Mouse (Mus musculus): ENCODE data around the gene Nyx. TPM values are rescaled to one million over a fixed set of nuclear protein-coding genes. Genes with fewer than 3 reads are reported as not detected.

The Nyx gene
- polyA plus RNA-seq, 1 experiment from 2014 or later, result not detected

DNA sequence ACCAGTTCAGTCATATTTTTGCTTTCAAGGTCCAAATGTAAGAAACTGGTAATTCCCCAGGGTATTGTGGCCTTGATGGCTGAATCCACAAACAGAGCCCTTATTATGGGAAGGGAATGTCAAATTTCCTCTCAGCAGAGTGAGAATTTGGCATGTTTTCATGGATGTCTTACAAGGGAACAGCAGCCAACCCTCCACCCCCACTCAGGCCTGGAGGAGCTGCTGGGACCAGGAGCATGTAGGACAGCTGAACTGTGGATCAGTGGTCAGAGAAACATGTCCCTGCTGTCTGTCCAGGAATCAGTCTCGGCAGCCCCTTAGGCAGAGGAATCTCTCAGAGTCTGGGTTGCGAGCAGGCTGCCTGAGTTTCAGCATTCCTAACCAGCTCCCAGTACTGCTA, 771 bp downstream of the Nyx start:
- no peaks in the 10 kb centered on the region for H3K4me1 ChIP-seq (replicated peaks; ENCODE audit: control insufficient read depth, insufficient read depth, low read length)
- no peaks in the 10 kb centered on the region for H3K36me3 ChIP-seq (ENCODE audit: control insufficient read depth, insufficient read depth, low read length)
- H3K9me3 ChIP-seq (ENCODE audit: control insufficient read depth, low read length), result no peaks in the 10 kb centered on the region
- H3K27ac ChIP-seq (ENCODE audit: low read depth, low read length), result no peak overlapping the region
- H3K27me3 ChIP-seq (ENCODE audit: control insufficient read depth, insufficient read depth, low read length), result peaks cover 2% of the 10 kb centered on the region; the same call in 1 of the 2 replicates
- ATAC-seq (ENCODE audit: low FRiP score) (no peak), DNase-seq (ENCODE audit: low spot score) (no peak)
- H3K4me3 ChIP-seq (ENCODE audit: low read depth, low read length), result no peak overlapping the region
- 97% methylated on average over 2 of the region's 2 CpGs for WGBS
- H3K9ac ChIP-seq (ENCODE audit: low read depth, low read length), result no peak overlapping the region
- no peak overlapping the region for H3K4me2 ChIP-seq (replicated peaks; ENCODE audit: low read depth, low read length)

DNA sequence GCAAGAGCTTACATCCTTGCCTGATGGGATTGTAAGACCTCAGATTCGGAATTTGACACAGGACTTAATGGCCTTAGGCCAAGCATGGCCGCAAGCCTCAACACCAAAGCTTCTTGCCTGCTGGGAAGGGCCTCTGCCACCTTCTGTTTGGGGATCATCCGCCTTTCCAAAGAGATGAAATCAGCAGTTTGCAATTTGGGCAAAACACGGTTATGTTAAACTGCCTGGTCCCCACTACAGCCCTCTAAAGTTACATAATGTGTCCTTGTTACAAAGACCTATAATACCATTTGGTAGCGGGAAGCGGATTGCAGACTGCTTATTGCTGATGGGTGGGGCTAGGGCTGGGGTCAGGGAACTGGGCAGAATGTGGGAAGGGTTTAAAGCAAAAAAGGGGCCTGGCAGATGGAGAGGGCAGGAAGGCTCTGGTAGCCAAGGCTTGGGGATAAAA, 1.2 kb downstream of the Nyx start:
- no peak for DNase-seq (ENCODE audit: low spot score)
- H3K36me3 ChIP-seq (ENCODE audit: control insufficient read depth, insufficient read depth, low read length), result no peaks in the 10 kb centered on the region
- H3K4me1 ChIP-seq (replicated peaks; ENCODE audit: control insufficient read depth, insufficient read depth, low read length), result no peaks in the 10 kb centered on the region
- no peaks in the 10 kb centered on the region for H3K9me3 ChIP-seq (ENCODE audit: control insufficient read depth, low read length)
- peaks cover 2% of the 10 kb centered on the region; the same call in 1 of the 2 replicates for H3K27me3 ChIP-seq (ENCODE audit: control insufficient read depth, insufficient read depth, low read length)
- H3K4me2 ChIP-seq (replicated peaks; ENCODE audit: low read depth, low read length), result no peak overlapping the region
- H3K4me3 ChIP-seq (ENCODE audit: low read depth, low read length), result no peak overlapping the region
- no peak overlapping the region for H3K27ac ChIP-seq (ENCODE audit: low read depth, low read length)
- no peak for ATAC-seq (ENCODE audit: low FRiP score)
- 88% methylated on average over 6 of the region's 6 CpGs for WGBS
- H3K9ac ChIP-seq (ENCODE audit: low read depth, low read length), result no peak overlapping the region

DNA sequence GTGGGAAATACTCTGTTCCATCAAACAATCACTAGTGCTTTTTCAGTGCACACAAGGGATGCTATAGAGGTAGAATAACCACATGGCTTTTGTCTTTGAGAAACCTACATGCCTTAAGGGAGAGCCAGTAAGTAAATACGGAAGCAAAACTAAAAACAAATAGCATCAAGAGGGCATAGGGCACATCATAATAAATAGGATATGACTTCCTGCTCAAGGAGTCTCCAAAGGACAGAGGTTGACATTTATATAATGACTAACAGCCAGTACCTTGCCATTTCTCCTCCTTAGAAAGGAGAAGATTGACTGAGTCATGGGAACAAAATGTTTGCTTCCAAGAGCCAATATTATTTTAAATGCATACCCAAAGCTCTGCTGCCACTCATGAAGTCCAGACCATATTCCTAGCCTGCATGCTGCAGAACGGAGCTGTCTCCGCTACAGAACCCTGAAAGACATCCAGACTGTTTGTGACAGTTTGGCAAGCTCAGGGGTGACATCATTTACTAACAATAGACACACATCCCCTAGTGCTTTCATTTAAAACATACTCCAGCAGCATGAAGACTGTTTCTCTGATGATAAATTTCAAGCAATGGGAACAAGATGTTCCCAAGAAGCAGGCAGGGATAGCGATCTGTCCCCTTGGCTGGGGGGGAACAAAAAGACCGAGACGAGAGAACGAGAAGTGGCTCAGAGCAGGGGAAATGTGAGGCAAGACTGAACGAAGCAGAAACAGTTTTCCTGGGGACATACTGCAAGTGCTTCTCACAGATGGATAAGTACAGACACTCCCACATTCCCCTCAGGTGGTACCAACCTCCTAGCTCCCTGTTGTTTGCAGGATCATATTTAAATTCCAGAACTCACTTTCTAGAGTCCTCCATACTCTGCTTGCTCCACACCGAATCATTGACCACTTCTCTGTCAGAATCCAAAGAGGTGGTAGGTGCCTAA, 3.5 kb downstream of the Nyx start:
- H3K27me3 ChIP-seq (ENCODE audit: control insufficient read depth, insufficient read depth, low read length), result peaks cover 4% of the 10 kb centered on the region; the same call in 1 of the 2 replicates
- no peak for ATAC-seq (ENCODE audit: low FRiP score)
- DNase-seq (ENCODE audit: low spot score), result no peak

DNA sequence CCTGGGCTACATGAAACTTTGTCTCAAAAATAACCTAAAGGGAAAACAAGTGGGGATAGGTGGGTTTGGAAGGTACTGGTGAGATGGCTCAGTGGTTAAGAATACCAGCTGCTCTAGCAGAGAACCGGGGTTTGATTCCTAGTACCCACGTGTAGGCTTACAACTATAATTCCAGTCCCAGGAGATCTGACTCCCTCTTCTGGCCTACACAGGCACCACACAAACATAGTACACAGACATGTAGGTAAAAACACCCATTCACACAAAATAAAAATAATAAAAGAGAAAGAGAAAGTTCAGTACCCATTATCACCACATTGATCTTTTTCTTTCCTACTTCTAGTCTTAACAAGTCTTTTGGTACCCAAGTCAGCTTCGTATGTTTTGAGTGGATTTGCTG, 6.0 kb downstream of the Nyx start:
- Histone ChIP-seq H3K4me3 (ENCODE audit: low read depth, low read length) (no peak overlapping the region), H3K36me3 (ENCODE audit: control insufficient read depth, insufficient read depth, low read length) (no peaks in the 10 kb centered on the region), H3K9ac (ENCODE audit: low read depth, low read length) (no peak overlapping the region), H3K9me3 (ENCODE audit: control insufficient read depth, low read length) (no peaks in the 10 kb centered on the region), H3K4me2 (replicated peaks; ENCODE audit: low read depth, low read length) (no peak overlapping the region), H3K4me1 (replicated peaks; ENCODE audit: control insufficient read depth, insufficient read depth, low read length) (no peaks in the 10 kb centered on the region), H3K27ac (ENCODE audit: low read depth, low read length) (no peak overlapping the region), H3K27me3 (ENCODE audit: control insufficient read depth, insufficient read depth, low read length) (peaks cover 2% of the 10 kb centered on the region; the same call in 1 of the 2 replicates)
- no peak for DNase-seq (ENCODE audit: low spot score)
- WGBS, result 79% methylated on average over 3 of the region's 3 CpGs
- no peak for ATAC-seq (ENCODE audit: low FRiP score)

More for the DNA sequence above, 3.5 kb downstream of the Nyx start:
- no peak overlapping the region for H3K4me3 ChIP-seq (ENCODE audit: low read depth, low read length)
- H3K9ac ChIP-seq (ENCODE audit: low read depth, low read length), result no peak overlapping the region
- no peaks in the 10 kb centered on the region for H3K36me3 ChIP-seq (ENCODE audit: control insufficient read depth, insufficient read depth, low read length)
- H3K4me2 ChIP-seq (replicated peaks; ENCODE audit: low read depth, low read length), result no peak overlapping the region
- H3K4me1 ChIP-seq (replicated peaks; ENCODE audit: control insufficient read depth, insufficient read depth, low read length), result no peaks in the 10 kb centered on the region
- 76% methylated on average over 9 of the region's 9 CpGs for WGBS
- no peak overlapping the region for H3K27ac ChIP-seq (ENCODE audit: low read depth, low read length)
- H3K9me3 ChIP-seq (ENCODE audit: control insufficient read depth, low read length), result no peaks in the 10 kb centered on the region

DNA sequence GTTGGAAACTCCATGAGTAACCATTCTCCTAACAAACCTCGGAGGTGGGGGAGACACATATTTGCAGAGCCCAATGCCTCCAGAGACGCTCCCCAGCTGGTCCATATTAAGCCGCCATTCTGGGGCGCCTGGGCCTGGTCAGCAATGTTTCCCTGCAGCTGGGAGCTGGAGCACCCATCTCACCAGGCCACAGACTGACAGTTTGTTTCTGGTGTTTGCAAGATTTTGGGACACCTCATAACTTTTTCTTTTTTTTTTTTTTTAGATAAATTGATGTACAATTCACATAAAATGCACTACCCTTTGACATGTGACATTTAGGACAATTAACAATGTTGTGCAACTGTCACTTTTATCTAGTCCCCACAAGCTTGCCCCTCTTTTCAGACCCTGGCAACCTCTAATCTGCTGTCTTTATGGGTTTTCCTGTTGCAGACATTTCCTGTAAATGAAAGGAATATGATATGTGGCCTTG, 6.9 kb downstream of the Nyx start:
- no peak overlapping the region for H3K27ac ChIP-seq (ENCODE audit: low read depth, low read length)
- no peaks in the 10 kb centered on the region for H3K9me3 ChIP-seq (ENCODE audit: control insufficient read depth, low read length)
- no peak overlapping the region for H3K9ac ChIP-seq (ENCODE audit: low read depth, low read length)
- ATAC-seq (ENCODE audit: low FRiP score), result no peak
- H3K36me3 ChIP-seq (ENCODE audit: control insufficient read depth, insufficient read depth, low read length), result no peaks in the 10 kb centered on the region
- DNase-seq (ENCODE audit: low spot score), result no peak
- WGBS, result 90% methylated on average over 4 of the region's 4 CpGs
- H3K4me2 ChIP-seq (replicated peaks; ENCODE audit: low read depth, low read length), result no peak overlapping the region
- no peaks in the 10 kb centered on the region for H3K4me1 ChIP-seq (replicated peaks; ENCODE audit: control insufficient read depth, insufficient read depth, low read length)
- H3K4me3 ChIP-seq (ENCODE audit: low read depth, low read length), result no peak overlapping the region
- peaks cover 2% of the 10 kb centered on the region; the same call in 1 of the 2 replicates for H3K27me3 ChIP-seq (ENCODE audit: control insufficient read depth, insufficient read depth, low read length)

DNA sequence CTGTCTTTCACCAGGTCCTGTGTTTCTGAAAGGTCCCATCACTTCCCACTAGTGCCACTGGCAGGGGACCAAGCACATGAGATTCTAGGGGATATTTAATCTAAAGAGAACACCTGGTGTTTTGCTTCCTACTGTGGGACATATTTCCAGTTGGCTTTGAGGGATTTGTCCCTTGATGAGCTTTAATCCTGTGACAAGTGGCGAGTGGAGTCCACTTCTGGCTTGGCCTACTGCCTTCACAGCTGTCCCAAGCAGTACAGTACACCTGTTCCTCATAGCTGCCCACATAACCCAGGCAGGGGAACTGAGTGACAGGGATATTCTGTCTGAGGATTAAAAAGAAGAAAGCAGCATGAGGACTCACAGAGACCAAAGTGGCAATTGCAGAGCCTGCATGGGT, 9.5 kb downstream of the Nyx start:
- H3K27ac ChIP-seq (ENCODE audit: low read depth, low read length), result no peak overlapping the region
- H3K4me3 ChIP-seq (ENCODE audit: low read depth, low read length), result no peak overlapping the region
- no peak overlapping the region for H3K4me2 ChIP-seq (replicated peaks; ENCODE audit: low read depth, low read length)
- ATAC-seq (ENCODE audit: low FRiP score) (no peak), DNase-seq (ENCODE audit: low spot score) (no peak)
- H3K27me3 ChIP-seq (ENCODE audit: control insufficient read depth, insufficient read depth, low read length), result peaks cover 2% of the 10 kb centered on the region; the same call in 1 of the 2 replicates
- WGBS, result 42% methylated on average over 1 of the region's 1 CpGs
- H3K36me3 ChIP-seq (ENCODE audit: control insufficient read depth, insufficient read depth, low read length), result no peaks in the 10 kb centered on the region
- no peaks in the 10 kb centered on the region for H3K4me1 ChIP-seq (replicated peaks; ENCODE audit: control insufficient read depth, insufficient read depth, low read length)
- no peaks in the 10 kb centered on the region for H3K9me3 ChIP-seq (ENCODE audit: control insufficient read depth, low read length)
- H3K9ac ChIP-seq (ENCODE audit: low read depth, low read length), result no peak overlapping the region

DNA sequence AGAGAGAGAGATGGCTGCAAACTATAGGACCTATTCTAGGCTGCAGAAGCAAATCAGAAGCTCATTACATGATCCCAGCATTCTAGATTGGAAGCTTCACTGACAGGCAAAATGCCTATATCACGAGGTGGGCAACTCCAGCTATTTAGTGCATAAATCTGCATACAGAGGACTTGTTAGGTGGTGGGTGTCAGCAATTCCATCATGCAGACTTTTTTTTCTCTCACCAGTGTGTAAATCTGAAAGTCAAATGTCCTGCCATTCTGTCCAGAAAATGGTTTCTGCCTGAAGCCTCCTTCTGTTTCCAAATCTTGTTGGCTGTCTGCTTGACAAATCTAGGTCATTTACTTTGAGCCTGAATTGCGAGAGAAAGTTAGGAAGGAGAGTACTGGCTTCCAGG, 11.7 kb downstream of the Nyx start:
- 73% methylated on average over 2 of the region's 2 CpGs for WGBS
- no peak for ATAC-seq (ENCODE audit: low FRiP score)
- no peaks in the 10 kb centered on the region for H3K27me3 ChIP-seq (ENCODE audit: control insufficient read depth, insufficient read depth, low read length)

DNA sequence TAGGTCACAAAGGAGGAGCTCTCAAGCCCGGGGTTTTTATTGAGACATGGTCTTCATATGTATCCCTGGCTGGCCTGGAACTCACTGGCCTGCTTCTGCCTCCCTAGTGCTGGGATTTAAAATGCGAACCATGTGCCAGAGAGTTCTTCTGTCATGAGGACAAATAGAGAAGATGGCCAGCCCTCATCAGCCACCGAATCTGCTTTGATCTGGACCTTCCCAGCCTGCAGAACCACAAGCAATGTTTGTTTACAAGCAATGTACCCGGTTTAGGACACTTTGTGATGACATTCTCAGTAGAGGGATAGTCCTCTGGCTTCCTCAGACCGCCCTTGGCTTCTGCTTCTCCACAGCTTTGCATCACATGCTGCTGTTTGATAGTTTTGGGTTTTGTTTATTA, 12.4 kb downstream of the Nyx start:
- Histone ChIP-seq H3K36me3 (ENCODE audit: control insufficient read depth, insufficient read depth, low read length) (no peaks in the 10 kb centered on the region), H3K27me3 (ENCODE audit: control insufficient read depth, insufficient read depth, low read length) (no peaks in the 10 kb centered on the region), H3K4me1 (replicated peaks; ENCODE audit: control insufficient read depth, insufficient read depth, low read length) (no peaks in the 10 kb centered on the region), H3K27ac (ENCODE audit: low read depth, low read length) (no peak overlapping the region), H3K9me3 (ENCODE audit: control insufficient read depth, low read length) (no peaks in the 10 kb centered on the region), H3K4me2 (replicated peaks; ENCODE audit: low read depth, low read length) (no peak overlapping the region), H3K4me3 (ENCODE audit: low read depth, low read length) (no peak overlapping the region), H3K9ac (ENCODE audit: low read depth, low read length) (no peak overlapping the region)
- DNase-seq (ENCODE audit: low spot score) (no peak), ATAC-seq (ENCODE audit: low FRiP score) (no peak)
- 59% methylated on average over 5 of the region's 5 CpGs for WGBS

More for the DNA sequence above, 11.7 kb downstream of the Nyx start:
- Histone ChIP-seq H3K4me3 (ENCODE audit: low read depth, low read length) (no peak overlapping the region), H3K36me3 (ENCODE audit: control insufficient read depth, insufficient read depth, low read length) (no peaks in the 10 kb centered on the region), H3K27ac (ENCODE audit: low read depth, low read length) (no peak overlapping the region), H3K9me3 (ENCODE audit: control insufficient read depth, low read length) (no peaks in the 10 kb centered on the region), H3K4me1 (replicated peaks; ENCODE audit: control insufficient read depth, insufficient read depth, low read length) (no peaks in the 10 kb centered on the region), H3K4me2 (replicated peaks; ENCODE audit: low read depth, low read length) (no peak overlapping the region), H3K9ac (ENCODE audit: low read depth, low read length) (no peak overlapping the region)
- no peak for DNase-seq (ENCODE audit: low spot score)

DNA sequence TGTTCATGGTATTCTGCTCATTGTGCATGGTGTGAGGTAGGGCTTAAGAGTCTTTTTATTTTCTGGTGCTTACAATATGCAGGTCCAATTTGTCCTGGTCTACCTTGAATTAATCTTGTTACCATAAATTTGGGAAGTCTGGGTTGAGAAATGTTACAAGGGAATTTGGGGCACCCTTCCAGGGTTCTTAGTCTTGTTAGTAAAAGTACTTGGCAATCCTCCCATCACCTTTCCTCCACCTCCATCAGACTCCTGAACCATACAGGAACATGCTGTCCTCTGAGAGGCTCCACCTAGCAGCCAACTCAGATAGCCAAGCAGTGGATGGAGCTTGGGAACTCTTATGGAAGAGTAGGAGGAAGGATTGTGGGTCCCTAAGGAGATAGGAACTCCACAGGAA, 13.7 kb downstream of the Nyx start:
- DNase-seq (ENCODE audit: low spot score) (no peak), ATAC-seq (ENCODE audit: low FRiP score) (no peak)
- no peak overlapping the region for H3K27ac ChIP-seq (ENCODE audit: low read depth, low read length)
- H3K4me3 ChIP-seq (ENCODE audit: low read depth, low read length), result no peak overlapping the region
- no peak overlapping the region for H3K4me2 ChIP-seq (replicated peaks; ENCODE audit: low read depth, low read length)
- no peaks in the 10 kb centered on the region for H3K9me3 ChIP-seq (ENCODE audit: control insufficient read depth, low read length)
- H3K9ac ChIP-seq (ENCODE audit: low read depth, low read length), result no peak overlapping the region
- H3K36me3 ChIP-seq (ENCODE audit: control insufficient read depth, insufficient read depth, low read length), result no peaks in the 10 kb centered on the region
- H3K27me3 ChIP-seq (ENCODE audit: control insufficient read depth, insufficient read depth, low read length), result no peaks in the 10 kb centered on the region
- H3K4me1 ChIP-seq (replicated peaks; ENCODE audit: control insufficient read depth, insufficient read depth, low read length), result no peaks in the 10 kb centered on the region
